Mouse (Mus musculus) thymus, postnatal 36 days (tissue): Measurements from ENCODE around the gene Rabepk.
"Not testable (repeated sequence)": the region's sequence is repeated elsewhere in the genome, so short reads cannot be mapped to it uniquely, and the experiment has no call there.

Experiments used
- DNase-seq, 2 experiments: peaks; one replicate each; pipeline ENCODE4 v3.0.0; 2022; ENCODE audit warnings: mixed read lengths in 2 of 2

Gene Rabepk

GRCm38 (mm10) chr2:34804172-34804571, 4.5 kb upstream of the Rabepk start:
- DNase-seq: no peak

GRCm38 (mm10) chr2:34803746-34804145, 4.0 kb upstream of the Rabepk start:
- no peak for DNase-seq

- peak in 1 of 2 experiments; percentile 55 for DNase-seq
These were observed 3.0 kb upstream of the Rabepk start for GRCm38 (mm10) chr2:34802565-34803245.

GRCm38 (mm10) chr2:34801516-34802482, 2.1 kb upstream of the Rabepk start:
- peak; percentile 94 to 97 for DNase-seq

GRCm38 (mm10) chr2:34800371-34800770, 659 bp upstream of the Rabepk start:
- DNase-seq: no peak

GRCm38 (mm10) chr2:34795426-34795825, 4.3 kb downstream of the Rabepk start:
- no peak for DNase-seq

- no peak for DNase-seq
These were observed 5.2 kb downstream of the Rabepk start for GRCm38 (mm10) chr2:34794511-34794910.

GRCm38 (mm10) chr2:34792543-34792942, 7.2 kb downstream of the Rabepk start:
- DNase-seq: not testable (repeated sequence)

GRCm38 (mm10) chr2:34790282-34790681, 9.4 kb downstream of the Rabepk start:
- peak; percentile 57 to 74 for DNase-seq

GRCm38 (mm10) chr2:34784085-34784484, 15.6 kb downstream of the Rabepk start:
- peak; percentile 50 to 60 for DNase-seq

- DNase-seq: no peak
These were observed 16.4 kb downstream of the Rabepk start for GRCm38 (mm10) chr2:34783064-34784020.

- DNase-seq: no peak
These were observed 22.4 kb downstream of the Rabepk start for GRCm38 (mm10) chr2:34777237-34777868.

- no peak for DNase-seq
These were observed 25.2 kb downstream of the Rabepk start for GRCm38 (mm10) chr2:34774493-34774892.

GRCm38 (mm10) chr2:34773673-34774072, 26.0 kb downstream of the Rabepk start:
- DNase-seq: no peak

- DNase-seq: peak in 1 of 2 experiments; percentile 75
These were observed 27.2 kb downstream of the Rabepk start for GRCm38 (mm10) chr2:34772252-34773235.

GRCm38 (mm10) chr2:34771368-34772226, 28.1 kb downstream of the Rabepk start, which contains the start of gene Hspa5:
TSS of gene Hspa5 (plus strand) at chr2:34771970.
- DNase-seq: peak; percentile 96 to 99

- no peak for DNase-seq
These were observed 28.8 kb downstream of the Rabepk start for GRCm38 (mm10) chr2:34770951-34771350.

- DNase-seq: no peak
These were observed 29.7 kb downstream of the Rabepk start for GRCm38 (mm10) chr2:34770049-34770448.

- no peak for DNase-seq
These were observed 34.9 kb downstream of the Rabepk start for GRCm38 (mm10) chr2:34764801-34765200.

GRCm38 (mm10) chr2:34762872-34763271, 36.8 kb downstream of the Rabepk start:
- no peak for DNase-seq
